Mouse (Mus musculus) lung, postnatal 0 days (tissue): Measurements from ENCODE around the gene Chst3.

Experiments used
- CTCF ChIP-seq: IDR thresholded peaks from 2 replicates; pipeline ENCODE4 v1.5.1; 2016; ENCODE audit warnings: antibody characterized with exemption, mild to moderate bottlenecking
- EP300 ChIP-seq: IDR thresholded peaks from 2 replicates; pipeline ENCODE4 v1.6.1; 2016; ENCODE audit warnings: antibody characterized with exemption, mild to moderate bottlenecking, control low read depth

DNA sequence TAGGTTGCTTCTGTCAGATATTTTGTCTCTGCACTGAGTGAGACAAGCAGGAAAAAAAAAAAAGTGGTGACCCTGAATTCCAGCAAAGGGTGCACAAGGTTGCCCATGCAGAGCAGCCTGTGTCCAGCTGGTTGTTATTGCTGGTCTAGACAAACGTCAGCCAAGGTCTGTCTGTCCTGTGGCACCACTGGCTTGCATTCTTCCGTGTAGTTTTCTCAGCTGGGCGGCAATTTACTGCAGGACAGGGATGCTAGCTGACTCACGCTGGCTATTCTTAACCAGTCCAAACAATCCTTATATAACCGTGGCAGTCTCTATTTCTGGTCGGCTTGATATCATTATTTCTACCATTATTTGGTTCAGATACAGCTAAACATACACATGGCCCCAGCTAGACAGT lies 18.1 kb downstream of the Chst3 start:
- no peak for TF ChIP-seq CTCF
- no peak for TF ChIP-seq EP300
